Comparison of ENCODE assay signal across 22 mouse cellular contexts in genomic region chr3:73829671-73830070, GRCm38 (mm10).
"Had no signal": no experiment of that assay in that cellular context is flagged by ENCODE, and none has a peak within 500 bp of the region (broad histone marks: within the 10 kb centered on the region; RNA-seq: fewer than 3 reads in every experiment).

No protein-coding gene starts in this region.

- H3K4me2 ChIP-seq: limb, embryonic 12.5 days; limb, embryonic 15.5 days; liver, embryonic 11.5 days; lung, embryonic 15.5 days; midbrain, embryonic 11.5 days; stomach, embryonic 15.5 days had no signal

- H3K9ac ChIP-seq: limb, embryonic 12.5 days; limb, embryonic 15.5 days; liver, embryonic 14.5 days; lung, embryonic 15.5 days; stomach, embryonic 15.5 days had no signal

- DNase-seq: kidney, adult 2 months; kidney, postnatal 25 days; layer of hippocampus, adult 9-11 months; lung, adult 18-20 months; lung, postnatal 10 days; lung, postnatal 36 days; retina, postnatal 1 day; right cerebral cortex, postnatal 25 days; spleen, adult 18-20 months; thymus, adult 18-20 months; thymus, postnatal 36 days had no signal

- H3K27ac ChIP-seq: kidney, postnatal 0 days; layer of hippocampus, adult 2 months; limb, embryonic 12.5 days; limb, embryonic 15.5 days; liver, embryonic 14.5 days; lung, embryonic 15.5 days; stomach, embryonic 15.5 days had no signal

- H3K36me3 ChIP-seq: limb, embryonic 12.5 days; limb, embryonic 15.5 days; lung, embryonic 15.5 days; stomach, embryonic 15.5 days had no signal

- H3K4me1 ChIP-seq: limb, embryonic 12.5 days; limb, embryonic 15.5 days; lung, embryonic 15.5 days; megakaryocyte, embryonic 14.5 days; stomach, embryonic 15.5 days had no signal

- H3K9me3 ChIP-seq: limb, embryonic 12.5 days; limb, embryonic 15.5 days; lung, embryonic 15.5 days; megakaryocyte, embryonic 14.5 days; stomach, embryonic 15.5 days had no signal

- H3K4me3 ChIP-seq: layer of hippocampus, adult 2 months; limb, embryonic 12.5 days; limb, embryonic 15.5 days; lung, embryonic 15.5 days; megakaryocyte, embryonic 14.5 days; stomach, embryonic 15.5 days had no signal

- ATAC-seq: midbrain, embryonic 16.5 days had no signal

- H3K27me3 ChIP-seq: limb, embryonic 12.5 days; limb, embryonic 15.5 days; lung, embryonic 15.5 days; megakaryocyte, embryonic 14.5 days; stomach, embryonic 15.5 days had no signal
